Mouse (Mus musculus): Measurements from ENCODE around the gene Thap11. TPM values are rescaled to one million over a fixed set of nuclear protein-coding genes. Genes with fewer than 3 reads are reported as not detected.

The Thap11 gene
- total RNA-seq, 2 experiments from 2014 or later = 27.5 to 31.9 TPM

- intact Hi-C loops (cut with DNase I) = no loop called here
- DNase-seq = peak; percentile 86 to 88
Observed at GRCm38 (mm10) chr8:105893339-105893738, 38.4 kb downstream of the Thap11 start, which contains the start of gene Nrn1l. Gene Nrn1l (plus strand): TSS chr8:105893567.

DNA sequence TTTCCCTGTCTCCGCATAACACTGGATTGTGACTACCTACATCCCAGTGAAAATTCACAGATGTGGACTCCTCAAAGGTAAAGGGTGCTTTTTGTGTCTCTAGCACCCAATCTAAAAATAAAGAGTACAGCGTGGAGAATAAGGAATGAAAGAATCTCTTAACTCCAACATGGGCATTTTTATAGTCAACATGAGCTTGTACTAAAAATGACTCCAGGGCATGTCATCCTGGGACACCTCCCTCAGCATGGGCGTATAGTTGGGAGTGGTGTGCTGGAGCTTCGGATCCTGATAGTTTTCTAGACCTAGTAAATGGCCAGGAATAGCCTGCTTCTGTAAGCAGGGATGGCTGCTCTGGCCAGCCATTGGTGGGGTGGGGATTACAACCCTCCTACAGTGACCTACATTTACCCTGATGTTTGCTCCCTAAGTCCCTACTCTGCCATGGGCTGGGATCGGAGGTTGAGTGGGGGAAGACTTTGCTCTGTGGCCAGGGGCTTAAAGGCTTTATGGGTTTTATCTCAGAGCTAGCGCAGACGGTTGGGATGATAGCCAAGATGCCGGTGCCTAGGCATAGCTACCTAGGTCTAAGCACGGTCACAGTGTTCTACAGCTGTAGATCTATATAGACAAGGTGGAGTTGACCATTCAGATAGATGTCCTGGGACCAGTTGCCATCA is 43.0 kb downstream of the Thap11 start:
- DNase-seq = no peak
- intact Hi-C loops (cut with DNase I) = loop anchor here (2.0 kb wide), 1 partner anchor 37 kb away; the partner anchor contains the start of gene Nutf2

DNA sequence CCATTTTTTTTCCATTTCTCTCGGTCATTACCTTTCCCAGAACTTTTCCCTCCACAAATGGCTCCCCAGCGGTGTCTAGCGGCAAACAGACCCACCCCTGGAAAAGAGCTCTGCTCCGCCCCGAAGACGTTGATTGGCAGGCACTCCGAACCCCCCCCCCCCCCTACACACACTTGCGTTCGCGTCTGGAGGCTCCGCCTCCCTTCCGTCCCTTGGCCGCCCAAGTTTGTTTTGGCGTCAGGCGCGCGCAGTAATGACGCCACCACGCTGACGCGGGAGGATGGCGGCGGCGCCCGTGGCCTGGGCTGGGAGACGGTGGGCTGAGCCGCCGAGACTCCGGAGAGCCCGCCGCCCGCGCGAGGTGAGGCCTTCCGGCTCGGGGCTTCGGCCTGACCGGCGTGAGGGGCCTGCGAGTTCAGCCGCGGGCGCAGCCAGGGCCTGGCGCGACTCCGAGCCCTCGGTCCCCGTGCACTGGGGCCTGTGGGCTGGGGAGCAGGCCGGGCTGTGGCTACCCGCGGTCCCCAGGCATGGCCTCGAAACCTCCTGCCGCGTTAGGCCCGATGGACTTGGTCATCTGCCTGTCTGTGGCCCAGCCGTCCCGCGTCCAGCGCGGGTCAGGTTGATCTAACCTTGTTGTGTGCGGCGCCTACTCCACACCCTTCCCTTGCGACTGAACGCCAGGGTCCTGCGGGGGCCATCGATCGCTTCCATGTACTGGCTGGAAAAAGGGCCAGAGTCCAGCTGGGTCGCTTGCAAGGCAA is 45.4 kb downstream of the Thap11 start, which contains the start of gene Pskh1:
Gene Pskh1, plus strand, starts transcription at position 262 of the 761 bp plus-strand sequence.
- intact Hi-C loops (cut with DNase I) = loop anchor here (2.0 kb wide), 1 partner anchor 110 kb away; the partner anchor contains the start of gene Ddx28

DNA sequence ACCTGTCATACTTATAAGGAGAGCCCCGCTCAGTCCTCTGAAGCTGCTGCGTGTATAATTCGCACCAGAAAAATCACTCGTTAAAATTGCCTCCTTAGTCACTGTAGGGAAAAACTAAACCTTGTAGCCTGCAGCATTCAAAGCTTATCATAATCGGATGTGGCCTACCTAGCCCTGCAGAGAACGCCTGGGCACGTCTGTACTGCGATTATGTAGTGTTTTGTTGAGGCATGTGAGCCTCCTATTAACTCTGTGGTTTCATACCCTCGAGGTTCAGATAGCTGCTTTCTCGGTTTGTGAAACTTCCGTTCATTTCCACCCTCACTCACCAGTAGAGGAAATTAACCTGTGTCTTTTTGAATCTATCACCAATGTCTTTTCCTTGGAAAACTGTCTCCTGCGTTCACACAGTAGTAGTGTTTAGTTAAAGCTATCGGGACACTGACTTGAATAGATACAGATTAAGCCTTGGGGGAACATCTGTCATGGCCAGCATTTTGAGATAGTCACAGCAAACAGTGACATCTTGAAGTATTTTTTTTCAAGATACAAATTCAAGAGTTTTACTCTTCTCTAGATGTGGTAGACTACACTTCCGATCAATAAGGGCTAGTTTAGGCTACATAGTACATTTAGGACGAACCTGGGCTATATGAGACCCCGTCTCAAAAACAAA is 46.1 kb downstream of the Thap11 start:
- DNase-seq = no peak
- intact Hi-C loops (cut with DNase I) = loop anchor here (2.0 kb wide), 1 partner anchor 110 kb away; the partner anchor contains the start of gene Ddx28

More for the DNA sequence above, 45.4 kb downstream of the Thap11 start, which contains the start of gene Pskh1:
- peak; percentile 96 for DNase-seq

Other genes with a start within 250 kb of the Thap11 start
- gene Ripor1, start 249.9 kb upstream of the Thap11 start, total RNA-seq (2021) = 10 to 100 TPM; 53.1 to 55.8 TPM
- gene Ctcf, start 218.6 kb upstream of the Thap11 start, total RNA-seq (2021) = 10 to 100 TPM; 46.6 to 56.6 TPM
- not detected for gene Agrp, start 217.7 kb upstream of the Thap11 start, total RNA-seq (2021)
- gene Carmil2, start 168.9 kb upstream of the Thap11 start, total RNA-seq (2021) = under 1 TPM; 0.62 to 0.93 TPM
- 10 to 100 TPM; 20.8 to 21.2 TPM for gene Acd, start 154.0 kb upstream of the Thap11 start, total RNA-seq (2021)
- 1 to 10 TPM; 7.1 to 9.1 TPM for gene Pard6a, start 154.0 kb upstream of the Thap11 start, total RNA-seq (2021)
- gene 4933405L10Rik, start 147.5 kb upstream of the Thap11 start, total RNA-seq (2021) = not detected
- 1 to 10 TPM; 2.9 to 3.5 TPM for gene Enkd1, start 146.9 kb upstream of the Thap11 start, total RNA-seq (2021)
- gene Gfod2, start 96.5 kb upstream of the Thap11 start, total RNA-seq (2021) = 1 to 10 TPM; 4.6 to 9.9 TPM
- 10 to 100 TPM; 24.2 to 24.5 TPM for gene Ranbp10, start 27.8 kb upstream of the Thap11 start, total RNA-seq (2021)
- gene Tsnaxip1, start 27.4 kb upstream of the Thap11 start, total RNA-seq (2021) = not detected
- 1 to 10 TPM; 8.4 to 8.5 TPM for gene Cenpt, start 1.9 kb upstream of the Thap11 start, total RNA-seq (2021)
- gene Nutf2, start 5.4 kb downstream of the Thap11 start, total RNA-seq (2021) = 10 to 100 TPM; 41.9 to 46.2 TPM
- gene Edc4, start 25.7 kb downstream of the Thap11 start, total RNA-seq (2021) = 10 to 100 TPM; 30.9 to 32.5 TPM
- not detected for gene Nrn1l, start 38.4 kb downstream of the Thap11 start, total RNA-seq (2021)
- gene Pskh1, start 45.3 kb downstream of the Thap11 start, total RNA-seq (2021) = 10 to 100 TPM; 20.9 to 22.5 TPM
- gene Ctrl, start 78.7 kb downstream of the Thap11 start, total RNA-seq (2021) = under 1 TPM; 0.35 to 0.48 TPM
- gene Psmb10, start 83.3 kb downstream of the Thap11 start, total RNA-seq (2021) = 10 to 100 TPM; 81.1 to 88.5 TPM
- under 1 TPM; 0.64 to 0.77 TPM for gene Lcat, start 88.2 kb downstream of the Thap11 start, total RNA-seq (2021)
- gene Slc12a4, start 111.0 kb downstream of the Thap11 start, total RNA-seq (2021) = 10 to 100 TPM; 59.1 to 70.0 TPM
- gene Dpep3, start 124.3 kb downstream of the Thap11 start, total RNA-seq (2021) = not detected
- 1 to 10 TPM; 8.4 to 8.5 TPM for gene Dus2, start 136.2 kb downstream of the Thap11 start, total RNA-seq (2021)
- not detected for gene Dpep2nb, start 150.8 kb downstream of the Thap11 start, total RNA-seq (2021)
- 10 to 100 TPM in 1 of 2 experiments, 1 to 10 TPM in 1; 9.5 to 10.5 TPM for gene Ddx28, start 156.8 kb downstream of the Thap11 start, total RNA-seq (2021)
- gene Nfatc3, start 203.7 kb downstream of the Thap11 start, total RNA-seq (2021) = 10 to 100 TPM; 26.5 to 27.3 TPM